Comparison of ENCODE assay signal across 28 mouse cellular contexts in genomic region chr1:91567269-91567668, GRCm38 (mm10). TPM values are rescaled to one million over a fixed set of nuclear protein-coding genes. Genes with fewer than 3 reads are reported as not detected.
DNase-seq lines count a peak whose midpoint lies in the region; ATAC-seq and TF ChIP-seq lines count a peak whose summit lies in the region.
"Had no signal": no experiment of that assay in that cellular context is flagged by ENCODE, and none has a peak within 500 bp of the region (broad histone marks: within the 10 kb centered on the region; RNA-seq: fewer than 3 reads in every experiment).

No protein-coding gene starts in this region.

- H3K9me3 ChIP-seq in megakaryocyte, embryonic 14.5 days, result peaks cover 13% of the 10 kb centered on the region
- no peaks in the 10 kb centered on the region for H3K9me3 ChIP-seq in MEL (replicated peaks; ENCODE audit: insufficient read depth, low read length)
- H3K9me3 ChIP-seq: embryonic facial prominence, embryonic 13.5 days; embryonic facial prominence, embryonic 15.5 days; forebrain, embryonic 10.5 days; forebrain, embryonic 12.5 days; forebrain, embryonic 15.5 days; G1E had no signal

- peaks cover 18% of the 10 kb centered on the region for H3K27me3 ChIP-seq in megakaryocyte, embryonic 14.5 days (replicated peaks)
- no peaks in the 10 kb centered on the region for H3K27me3 ChIP-seq in MEL (ENCODE audit: control insufficient read depth in 1 of 2, insufficient read depth in 2 of 2, low read length in 2 of 2)
- H3K27me3 ChIP-seq: embryonic facial prominence, embryonic 13.5 days; embryonic facial prominence, embryonic 15.5 days; forebrain, embryonic 12.5 days; forebrain, embryonic 15.5 days had no signal

- peak overlapping the region; percentile 17 for H3K4me3 ChIP-seq in megakaryocyte, embryonic 14.5 days (replicated peaks)
- peak overlapping the region in 1 of 2 experiments; percentile 3; a peak in 1 of 4 replicates for H3K4me3 ChIP-seq in MEL (ENCODE audit: control insufficient read depth in 1 of 2, insufficient read depth in 1 of 2, low read depth in 2 of 2, low read length in 2 of 2)
- H3K4me3 ChIP-seq: embryonic facial prominence, embryonic 13.5 days; embryonic facial prominence, embryonic 15.5 days; erythroblast, embryonic 14.5 days; forebrain, embryonic 10.5 days; forebrain, embryonic 12.5 days; forebrain, embryonic 15.5 days had no signal

- peaks cover 57% of the 10 kb centered on the region for H3K4me1 ChIP-seq in megakaryocyte, embryonic 14.5 days
- H3K4me1 ChIP-seq in MEL (ENCODE audit: control insufficient read depth in 1 of 2, insufficient read depth in 2 of 2, low read length in 2 of 2), result peaks cover 10 to 15% of the 10 kb centered on the region in 2 experiments
- H3K4me1 ChIP-seq: forebrain, embryonic 12.5 days; forebrain, embryonic 15.5 days had no signal

- DNase-seq in 416B (ENCODE audit: low read depth) (peak; percentile 80), MEL (ENCODE audit: low read depth, low spot score) (peak; percentile 73)
- no peak for DNase-seq in embryo, embryonic 9.5 days (ENCODE audit: extremely low spot score)
- no peak for DNase-seq in adrenal gland, adult (ENCODE audit: inconsistent age in 2 of 2, low spot score in 1 of 2)
- no peak for DNase-seq in spleen, adult 12 weeks (ENCODE audit: low spot score)
- DNase-seq: adrenal gland, adult 2 months; adrenal gland, postnatal 10 days; adrenal gland, postnatal 25 days; B cell, adult 2 months; cerebellum, adult 11 months; cerebellum, adult 18-20 months; cerebellum, adult 8-10 months; cerebellum, adult 9-11 months; cerebellum, postnatal 14 days; cerebellum, postnatal 36 days; forebrain, postnatal 0 days had no signal

- peak; percentile 66 to 76 for TF ChIP-seq EP300 in MEL (IDR thresholded peaks at IDR 0.05; ENCODE audit: low read depth in 1 of 2, low read length in 2 of 2)

- no peak for TF ChIP-seq POLR2A in MEL (IDR thresholded peaks at IDR 0.05; ENCODE audit: control insufficient read depth in 1 of 2, insufficient read depth in 1 of 2, low read depth in 1 of 2, low read length in 2 of 2, poor library complexity in 1 of 2)

- no peak for TF ChIP-seq RAD21 in MEL (IDR thresholded peaks at IDR 0.05; ENCODE audit: low read depth, low read length)

- no peak overlapping the region for H3K9ac ChIP-seq in MEL (ENCODE audit: control insufficient read depth, low read depth, low read length, poor library complexity, severe bottlenecking)
- H3K9ac ChIP-seq: embryonic facial prominence, embryonic 13.5 days; embryonic facial prominence, embryonic 15.5 days; forebrain, embryonic 12.5 days; forebrain, embryonic 15.5 days; forebrain, postnatal 0 days had no signal

- H3K27ac ChIP-seq in MEL (ENCODE audit: control insufficient read depth, low read depth, low read length), result peak overlapping the region; percentile 56; the same call in 1 of the 2 replicates
- H3K27ac ChIP-seq: embryonic facial prominence, embryonic 13.5 days; embryonic facial prominence, embryonic 15.5 days; forebrain, embryonic 10.5 days; forebrain, embryonic 12.5 days; forebrain, embryonic 15.5 days had no signal

- no peaks in the 10 kb centered on the region for H3K36me3 ChIP-seq in megakaryocyte, embryonic 14.5 days (replicated peaks; ENCODE audit: low read length)
- peaks cover 0 to 9% of the 10 kb centered on the region in 2 experiments; a peak in 2 of 4 replicates for H3K36me3 ChIP-seq in MEL (ENCODE audit: control insufficient read depth in 1 of 2, insufficient read depth in 2 of 2, low read length in 2 of 2)
- H3K36me3 ChIP-seq: embryonic facial prominence, embryonic 13.5 days; embryonic facial prominence, embryonic 15.5 days; forebrain, embryonic 10.5 days; forebrain, embryonic 12.5 days; forebrain, embryonic 15.5 days; G1E had no signal

- no peak for ATAC-seq in megakaryocyte, adult 5-6 weeks (ENCODE audit: poor library complexity, severe bottlenecking)
- 0 out of 2 replicates have a peak, but pooled peaks have one; percentile 24 for ATAC-seq in common myeloid progenitor, adult 5-6 weeks (replicated peaks; ENCODE audit: low read depth, poor library complexity, severe bottlenecking)
- ATAC-seq: activated CD4-positive, CD25-positive, alpha-beta regulatory T cell, adult 4 months; CD4-positive, CD25-positive, alpha-beta regulatory T cell, adult 4 months; forebrain, embryonic 15.5 days; forebrain, postnatal 0 days had no signal

- no peak for TF ChIP-seq CTCF in MEL (IDR thresholded peaks at IDR 0.05 in 2 of 3, conservative IDR thresholded peaks at IDR 0.05 in 1 of 3; ENCODE audit: control insufficient read depth in 1 of 3, insufficient read depth in 1 of 3, low read depth in 2 of 3, low read length in 3 of 3, poor library complexity in 1 of 3, severe bottlenecking in 1 of 3)

- H3K79me2 ChIP-seq in MEL (ENCODE audit: control insufficient read depth, insufficient read depth, low read length, poor library complexity), result no peaks in the 10 kb centered on the region

TF ChIP-seq in MEL, 35 proteins besides CTCF, POLR2A, EP300 and RAD21:
- TF ChIP-seq MAFK (IDR thresholded peaks at IDR 0.05; ENCODE audit: borderline replicate concordance, low read depth, low read length) (no peak), MXI1 (IDR thresholded peaks at IDR 0.05; ENCODE audit: low read depth, low read length) (peak; percentile 33; the same call in 1 of the 2 replicates), NELFE (IDR thresholded peaks at IDR 0.05; ENCODE audit: low read depth, low read length) (no peak), GATA1 (IDR thresholded peaks at IDR 0.05; ENCODE audit: low read depth, low read length) (peak; percentile 56; the same call in 1 of the 2 replicates), HCFC1 (IDR thresholded peaks at IDR 0.05; ENCODE audit: low read depth, low read length) (no peak), TAL1 (IDR thresholded peaks at IDR 0.05; ENCODE audit: low read length) (peak; percentile 45; the same call in 1 of the 2 replicates), JUND (IDR thresholded peaks at IDR 0.05; ENCODE audit: low read depth, low read length) (no peak), TCF12 (IDR thresholded peaks at IDR 0.05; ENCODE audit: low read depth, low read length) (peak; percentile 75), GABPA (IDR thresholded peaks at IDR 0.05; ENCODE audit: low read depth, low read length) (no peak), ETS1 (IDR thresholded peaks at IDR 0.05; ENCODE audit: low read depth, low read length) (peak; percentile 57), MYB (IDR thresholded peaks at IDR 0.05; ENCODE audit: low read depth, low read length) (no peak; the same call in 1 of the 2 replicates), NRF1 (IDR thresholded peaks at IDR 0.05; ENCODE audit: insufficient read depth, low read depth, low read length, poor library complexity, severe bottlenecking) (no peak), E2F4 (IDR thresholded peaks at IDR 0.05; ENCODE audit: borderline replicate concordance, low read depth, low read length) (no peak), CHD1 (IDR thresholded peaks at IDR 0.05; ENCODE audit: low read depth, low read length) (no peak), USF2 (IDR thresholded peaks at IDR 0.05; ENCODE audit: borderline replicate concordance in 1 of 2, insufficient read depth in 1 of 2, low read depth in 1 of 2, low read length in 2 of 2) (no peak), UBTF (IDR thresholded peaks at IDR 0.05; ENCODE audit: borderline replicate concordance, insufficient read depth, low read depth, low read length) (no peak), CHD2 (IDR thresholded peaks at IDR 0.05; ENCODE audit: low read length) (no peak), KAT2A (conservative IDR thresholded peaks at IDR 0.05; ENCODE audit: low read depth, low read length) (0 out of 2 replicates have a peak, but pooled peaks have one; percentile 14), ZNF384 (IDR thresholded peaks at IDR 0.05; ENCODE audit: low read depth, low read length) (0 out of 2 replicates have a peak, but pooled peaks have one; percentile 13), ZKSCAN1 (IDR thresholded peaks at IDR 0.05; ENCODE audit: low read depth, low read length) (peak; percentile 67; the same call in 1 of the 2 replicates), ZC3H11A (IDR thresholded peaks at IDR 0.05; ENCODE audit: low read depth, low read length) (no peak), POLR2AphosphoS5 (IDR thresholded peaks at IDR 0.05; ENCODE audit: borderline replicate concordance, low read depth, low read length) (no peak), ELF1 (IDR thresholded peaks at IDR 0.05; ENCODE audit: low read depth, low read length) (no peak), ZMIZ1 (IDR thresholded peaks at IDR 0.05; ENCODE audit: low read depth, low read length) (no peak), SIN3A (IDR thresholded peaks at IDR 0.05; ENCODE audit: low read length) (peak; percentile 40; the same call in 1 of the 2 replicates), MAZ (IDR thresholded peaks at IDR 0.05; ENCODE audit: low read depth, low read length) (no peak)

RNA-seq across cellular contexts. Expression of gene Asb1, which starts 26.9 kb away (rescaled TPM):
- polyA plus RNA-seq in megakaryocyte, embryonic 14.5 days (2012; ENCODE audit: insufficient read depth, low replicate concordance), result 3.0 and 8.1 TPM in 2 replicates
- 3.7 and 4.1 TPM in 2 replicates for total RNA-seq in megakaryocyte, adult 5-6 weeks (2015)
- total RNA-seq in megakaryocyte, adult 5-6 weeks (2017), result 5.9 and 11.7 TPM in 2 replicates
- 38.4 and 41.3 TPM in 2 replicates for total RNA-seq in MEL (2012; rRNA removed)
- 10 to 100 TPM in 1 of 2 experiments, not detected in 1; 37.9 TPM for polyA plus RNA-seq in MEL (2012; ENCODE audit: insufficient read depth in 1 of 2, insufficient read length in 2 of 2, low read depth in 1 of 2, low replicate concordance in 2 of 2, missing spikeins in 1 of 2)
- total RNA-seq in common myeloid progenitor, adult 5-6 weeks (2017), result 14.7 and 15.2 TPM in 2 replicates

Comparison
In these comparisons a context has a peak if more than half of its experiments do, and no peak if none do; other contexts are left out.
1. DNase-seq: peak in 416B (single experiment) and MEL (single experiment); none in embryo, embryonic 9.5 days (single experiment), adrenal gland, adult (0 of 2) and spleen, adult 12 weeks (single experiment).